Mouse (Mus musculus): ENCODE measurements around the gene Gm10058. TPM values are rescaled to one million over a fixed set of nuclear protein-coding genes. Genes with fewer than 3 reads are reported as not detected.

The Gm10058 gene
- polyA plus RNA-seq (2014; fragmentation: Illumina TruSeq; extraction: RNeasy Lipid Tissue Mini Kit (QIAGEN cat#74804); ENCODE audit: low read depth, low replicate concordance), result not detected

DNA sequence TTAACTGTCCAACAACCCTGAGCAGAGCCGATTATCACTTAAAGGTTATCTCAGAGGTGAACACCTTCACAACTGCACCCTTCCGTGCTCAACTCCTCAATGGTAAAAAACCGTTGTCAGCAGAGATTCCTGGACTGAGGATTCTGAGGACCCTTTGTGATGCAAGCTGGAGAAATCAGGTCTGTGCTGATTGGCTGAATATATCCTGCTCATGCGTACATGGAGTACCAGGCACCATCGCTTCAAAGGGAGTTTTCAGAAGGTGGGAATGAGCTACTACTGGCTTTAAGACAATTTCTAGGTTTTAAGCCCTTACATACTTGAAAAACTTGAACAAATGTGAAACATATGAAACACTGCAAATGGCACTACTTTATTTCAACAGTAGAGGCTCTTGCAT lies at the start of gene Gm10058:
Gene Gm10058 (minus strand): TSS at position 101 of the 400 bp plus-strand sequence.

